Mouse (Mus musculus) neural tube, embryonic 10.5 days (tissue): ENCODE results near the gene Catsper3.

Source experiments
- DNase-seq: peaks from one replicate; pipeline ENCODE4 v3.0.0-alpha.2; 2017; ENCODE audit warnings: low spot score; ENCODE audit errors: extremely low spot score

Gene Catsper3

GRCm38 (mm10) chr13:55852205-55852604 lies 67.8 kb downstream of the Catsper3 start:
- DNase-seq, result no peak

- no peak for DNase-seq
These were observed 71.4 kb downstream of the Catsper3 start for GRCm38 (mm10) chr13:55855793-55856192.

- DNase-seq, result no peak
These were observed 74.1 kb downstream of the Catsper3 start for GRCm38 (mm10) chr13:55858463-55858862.
